Mouse (Mus musculus) kidney, postnatal 0 days (tissue): ENCODE data around the gene Igsf10. TPM values are rescaled to one million over a fixed set of nuclear protein-coding genes. Genes with fewer than 3 reads are reported as not detected.
A peak's percentile ranks its signal among the peaks of the same experiment; 100 is the strongest.

Experiments
- ATAC-seq: fragments of 200-750 bp; cut with Nextera tagmentation; replicated peaks from 2 replicates; pipeline ENCODE4 v1.8.0; 2017; ENCODE audit warnings: low read depth, moderate number of reproducible peaks, moderate TSS enrichment, moderate library complexity; ENCODE audit not compliant: low FRiP score
- DNase-seq: peaks from one replicate; pipeline ENCODE4 v3.0.0-alpha.2; 2016; ENCODE audit warnings: low spot score
- H3K27ac ChIP-seq: fragments of 300-500 bp; sonication (generic); 2 replicates; pipeline ENCODE4 v1.5.1; 2014; ENCODE audit warnings: mild to moderate bottlenecking
- H3K27me3 ChIP-seq: fragments of 300-500 bp; sonication (generic); 2 replicates; pipeline ENCODE4 v1.6.1; 2014; ENCODE audit warnings: low read length, mixed read lengths; ENCODE audit not compliant: insufficient read depth
- H3K36me3 ChIP-seq: fragments of 300-500 bp; sonication (generic); 2 replicates; pipeline ENCODE4 v1.6.1; 2014; ENCODE audit warnings: low read length, mixed read lengths; ENCODE audit not compliant: insufficient read depth
- H3K4me1 ChIP-seq: fragments of 300-500 bp; sonication (generic); replicated peaks from 2 replicates; pipeline ENCODE4 v1.6.1; 2014; ENCODE audit warnings: antibody characterized with exemption, low read length, mixed read lengths; ENCODE audit not compliant: insufficient read depth
- H3K4me2 ChIP-seq: fragments of 300-500 bp; sonication (generic); 2 replicates; pipeline ENCODE4 v1.6.1; 2014; ENCODE audit warnings: mild to moderate bottlenecking, low read length, moderate library complexity, mixed read lengths
- H3K4me3 ChIP-seq: fragments of 300-500 bp; sonication (generic); replicated peaks from 2 replicates; pipeline ENCODE4 v1.5.1; 2014; ENCODE audit warnings: low read depth, low read length
- H3K9ac ChIP-seq: fragments of 300-500 bp; sonication (generic); 2 replicates; pipeline ENCODE4 v1.6.1; 2014; ENCODE audit warnings: low read depth, low read length
- H3K9me3 ChIP-seq: fragments of 300-500 bp; sonication (generic); replicated peaks from 2 replicates; pipeline ENCODE4 v1.6.1; 2016; ENCODE audit warnings: low read length, inconsistent platforms, mixed read lengths
- CTCF ChIP-seq: IDR thresholded peaks from 2 replicates; pipeline ENCODE4 v1.5.1; 2016; ENCODE audit warnings: antibody characterized with exemption, low read depth, mild to moderate bottlenecking, moderate library complexity
- WGBS: fragments of 180-500 bp; shearing (Covaris S2); extraction: QIAGEN DNeasy Blood & Tissue Kit; methylation state at CpG from one replicate; pipeline ENCODE4 v1.1.7; 2014; 5-methylcytosine and 5-hydroxymethylcytosine counted together
- polyA plus RNA-seq: library from polyadenylated mRNA; unstranded; fragments of >200 nt; fragmentation: Nextera tagmentation; extraction: Ambion mirVana; gene quantifications from 2 replicates; pipeline ENCODE4 v1.2.1, GENCODE M21; 2015

Gene Igsf10
- polyA plus RNA-seq, 1 experiment from 2014 or later: 2.5 TPM

- DNase-seq (no peak), ATAC-seq (no peak)
- Histone ChIP-seq H3K27me3 (no peaks in the 10 kb centered on the region), H3K27ac (no peak overlapping the region), H3K4me2 (no peak overlapping the region), H3K9me3 (no peaks in the 10 kb centered on the region), H3K36me3 (no peaks in the 10 kb centered on the region), H3K4me1 (no peaks in the 10 kb centered on the region), H3K9ac (no peak overlapping the region), H3K4me3 (no peak overlapping the region)
- TF ChIP-seq CTCF: no peak
- WGBS: 67% methylated on average over 3 of the region's 3 CpGs
Measured at GRCm38 (mm10) chr3:59354156-59354555, 10.0 kb upstream of the Igsf10 start.

- DNase-seq: no peak
- TF ChIP-seq CTCF: no peak
Measured at GRCm38 (mm10) chr3:59351768-59352167, 7.6 kb upstream of the Igsf10 start.

GRCm38 (mm10) chr3:59343026-59343425, 1.2 kb downstream of the Igsf10 start:
- DNase-seq (peak; percentile 71), ATAC-seq (no peak)
- peak overlapping the region; percentile 83 for H3K4me2 ChIP-seq
- WGBS: 37% methylated on average over 4 of the region's 4 CpGs
- peak overlapping the region; percentile 77 for H3K4me3 ChIP-seq
- TF ChIP-seq CTCF: no peak
- H3K9ac ChIP-seq: no peak overlapping the region
- H3K9me3 ChIP-seq: no peaks in the 10 kb centered on the region
- no peaks in the 10 kb centered on the region for H3K27me3 ChIP-seq
- H3K27ac ChIP-seq: no peak overlapping the region
- no peaks in the 10 kb centered on the region for H3K4me1 ChIP-seq
- H3K36me3 ChIP-seq: no peaks in the 10 kb centered on the region

More at GRCm38 (mm10) chr3:59351768-59352167, 7.6 kb upstream of the Igsf10 start:
- Histone ChIP-seq H3K27ac (no peak overlapping the region), H3K9me3 (no peaks in the 10 kb centered on the region), H3K27me3 (no peaks in the 10 kb centered on the region), H3K36me3 (no peaks in the 10 kb centered on the region), H3K9ac (no peak overlapping the region), H3K4me3 (no peak overlapping the region), H3K4me1 (no peaks in the 10 kb centered on the region), H3K4me2 (no peak overlapping the region)
- no peak for ATAC-seq

DNA sequence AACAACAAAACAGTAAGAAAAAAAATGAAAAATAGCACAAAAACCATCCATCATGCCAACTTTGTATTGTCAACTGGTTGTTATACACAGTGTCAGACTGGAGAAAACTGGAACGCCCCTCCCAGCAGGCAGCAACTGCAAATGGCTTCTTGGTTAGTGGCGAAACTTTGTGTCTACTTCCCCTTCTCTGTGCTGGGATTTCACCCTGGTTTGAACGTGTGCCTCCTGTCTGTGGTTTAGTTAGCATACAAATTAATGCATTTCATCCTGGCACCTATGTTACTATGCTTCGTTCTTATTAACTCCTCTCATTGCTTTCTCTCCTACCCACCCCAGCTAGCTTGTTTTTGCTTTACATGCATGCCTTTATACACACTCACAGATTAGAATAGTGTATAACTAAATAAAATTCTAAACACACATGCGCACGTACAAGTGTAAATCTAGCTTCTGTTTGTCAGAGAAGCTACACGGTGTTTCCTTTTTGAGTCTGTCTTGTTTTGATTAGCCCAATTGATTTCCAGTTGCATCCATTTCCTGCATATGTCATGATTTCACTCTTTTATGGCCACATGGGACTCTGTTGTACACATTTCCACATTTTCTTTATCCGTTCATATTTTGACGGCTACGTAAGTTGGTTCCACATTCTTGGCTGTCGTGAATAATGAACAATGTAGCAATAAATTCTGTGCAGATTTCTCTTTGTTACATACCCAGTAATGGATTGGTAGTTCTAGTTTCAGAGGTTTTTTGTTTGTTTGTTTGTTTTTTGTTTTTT, 2.4 kb downstream of the Igsf10 start:
- no peak for DNase-seq
- H3K4me2 ChIP-seq: no peak overlapping the region
- H3K9ac ChIP-seq: no peak overlapping the region
- ATAC-seq: no peak
- no peak for TF ChIP-seq CTCF
- WGBS: 70% methylated on average over 11 of the region's 11 CpGs
- H3K4me3 ChIP-seq: no peak overlapping the region
- no peaks in the 10 kb centered on the region for H3K36me3 ChIP-seq
- no peaks in the 10 kb centered on the region for H3K27me3 ChIP-seq
- no peaks in the 10 kb centered on the region for H3K4me1 ChIP-seq
- no peaks in the 10 kb centered on the region for H3K9me3 ChIP-seq
- no peak overlapping the region for H3K27ac ChIP-seq

DNA sequence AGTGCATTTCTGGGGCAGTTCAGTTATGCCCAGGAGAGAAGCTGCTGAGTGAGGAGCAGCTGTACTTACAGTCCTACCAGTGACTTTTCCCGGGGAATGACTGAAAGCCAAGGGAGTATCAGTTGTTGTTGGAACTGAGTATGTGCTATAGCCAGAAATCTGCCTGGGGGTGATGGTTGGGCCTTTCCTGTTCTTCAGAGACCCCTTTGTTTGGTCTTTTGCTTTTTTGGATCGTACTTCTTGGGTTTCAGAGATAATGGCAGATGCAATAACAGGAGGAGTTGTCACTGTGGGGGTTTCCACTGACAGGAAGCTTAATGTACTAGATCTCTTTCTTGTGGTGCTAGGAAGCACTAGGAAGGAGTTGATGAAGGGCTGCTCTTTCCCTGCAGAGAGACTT, 15.7 kb downstream of the Igsf10 start:
- TF ChIP-seq CTCF: no peak
- no peak overlapping the region for H3K4me2 ChIP-seq
- H3K27me3 ChIP-seq: no peaks in the 10 kb centered on the region
- ATAC-seq (no peak), DNase-seq (no peak)
- no peaks in the 10 kb centered on the region for H3K9me3 ChIP-seq
- no peak overlapping the region for H3K9ac ChIP-seq
- H3K27ac ChIP-seq: no peak overlapping the region
- 95% methylated on average over 2 of the region's 2 CpGs for WGBS
- H3K36me3 ChIP-seq: no peaks in the 10 kb centered on the region
- H3K4me1 ChIP-seq: no peaks in the 10 kb centered on the region
- no peak overlapping the region for H3K4me3 ChIP-seq

- Histone ChIP-seq H3K27me3 (no peaks in the 10 kb centered on the region), H3K27ac (no peak overlapping the region), H3K4me2 (no peak overlapping the region), H3K9me3 (no peaks in the 10 kb centered on the region), H3K4me1 (no peaks in the 10 kb centered on the region), H3K36me3 (no peaks in the 10 kb centered on the region), H3K4me3 (no peak overlapping the region), H3K9ac (no peak overlapping the region)
- DNase-seq (peak; percentile 62), ATAC-seq (no peak; the same call in 1 of the 2 replicates)
- WGBS: 29% methylated on average over 7 of the region's 7 CpGs
- TF ChIP-seq CTCF: peak; percentile 83
Measured at GRCm38 (mm10) chr3:59321278-59321876, 22.8 kb downstream of the Igsf10 start.
